Mouse (Mus musculus) layer of hippocampus, adult 9-10 months (tissue): ENCODE data around the gene Adam17.

ENCODE experiments used
- DNase-seq: peaks from one replicate; pipeline ENCODE4 v3.0.0; 2022; ENCODE audit warnings: low spot score

Adam17 gene

GRCm38 (mm10) chr12:21353681-21354080, 19.8 kb downstream of the Adam17 start:
- no peak for DNase-seq

- no peak for DNase-seq
Measured at GRCm38 (mm10) chr12:21350113-21350876, 23.1 kb downstream of the Adam17 start.

DNA sequence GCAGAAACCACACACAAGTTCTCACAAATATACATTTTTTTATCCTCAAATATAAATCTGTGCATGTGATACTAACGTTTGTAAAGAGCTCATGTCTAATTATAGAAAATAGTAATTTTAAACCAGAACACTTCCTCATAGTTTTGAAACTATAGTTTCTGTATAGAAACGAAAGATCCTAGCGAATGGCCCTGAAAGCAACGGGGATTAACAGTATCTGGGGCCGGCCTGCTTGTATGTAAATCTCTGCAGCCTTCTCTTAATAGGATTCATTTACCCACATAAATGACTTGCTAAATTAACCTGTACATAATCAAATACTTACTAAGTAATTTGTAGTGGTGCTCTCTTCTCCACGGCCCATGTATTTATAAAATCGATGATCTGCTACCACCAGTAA, 26.5 kb downstream of the Adam17 start:
- DNase-seq: no peak

DNA sequence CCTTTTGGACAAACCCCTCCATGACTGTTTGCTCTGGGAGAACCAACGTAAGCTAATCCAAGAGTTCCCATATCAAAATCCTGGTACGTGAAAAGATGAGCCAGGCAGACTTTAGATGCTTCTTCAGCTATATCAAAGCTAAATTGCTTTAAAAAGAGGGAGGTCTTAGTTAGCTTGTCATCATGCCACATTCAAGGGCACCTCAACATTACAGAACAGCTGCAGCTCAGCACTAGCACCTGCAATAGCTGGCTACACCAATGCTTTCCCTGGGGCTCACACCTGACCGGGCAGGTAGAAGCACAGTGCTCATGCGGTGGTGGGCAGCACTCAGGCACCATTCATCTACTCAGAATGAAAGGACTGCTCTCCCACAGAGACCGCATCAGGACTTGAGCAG, 32.8 kb downstream of the Adam17 start:
- no peak for DNase-seq

DNA sequence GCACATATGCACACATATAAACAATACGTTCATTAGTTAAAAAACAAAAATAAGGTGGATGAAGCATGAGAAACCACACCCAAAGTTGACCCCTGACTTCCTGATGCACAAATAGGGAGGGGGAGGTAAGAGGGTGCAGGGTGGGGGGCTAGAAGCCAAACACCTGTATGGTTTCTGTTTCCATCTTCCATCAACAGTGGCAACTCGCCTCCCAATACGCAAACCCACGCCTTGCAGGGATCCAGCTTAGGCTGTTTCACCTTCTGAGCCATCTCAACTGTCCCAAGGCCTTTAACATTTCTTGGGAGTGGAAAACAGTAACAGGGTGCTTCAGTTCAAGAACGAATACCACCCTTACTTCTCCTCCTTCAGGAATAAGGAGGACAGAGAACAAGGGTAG, 36.3 kb downstream of the Adam17 start:
- no peak for DNase-seq

DNA sequence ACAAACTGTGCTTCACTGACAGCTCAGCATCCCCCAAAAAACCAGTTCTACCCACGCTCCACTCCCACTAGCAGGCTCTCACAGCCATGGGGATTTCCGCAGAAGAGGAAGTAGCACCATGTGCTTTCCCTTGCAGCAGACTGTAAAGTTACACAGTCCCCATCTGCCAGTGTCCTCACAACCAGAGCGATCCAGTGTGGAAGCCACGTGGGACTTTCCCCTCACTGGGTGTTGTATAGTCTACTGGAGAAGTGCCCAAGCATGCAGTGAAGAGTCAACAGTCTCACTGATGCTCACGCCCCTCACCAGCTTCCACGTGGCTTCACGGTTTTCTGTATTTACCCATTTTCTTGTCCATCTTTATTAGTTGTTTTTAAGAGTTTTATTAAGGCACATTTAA, 37.6 kb downstream of the Adam17 start:
- DNase-seq: peak; percentile 66

- no peak for DNase-seq
Measured at GRCm38 (mm10) chr12:21333766-21334165, 39.7 kb downstream of the Adam17 start.

DNA sequence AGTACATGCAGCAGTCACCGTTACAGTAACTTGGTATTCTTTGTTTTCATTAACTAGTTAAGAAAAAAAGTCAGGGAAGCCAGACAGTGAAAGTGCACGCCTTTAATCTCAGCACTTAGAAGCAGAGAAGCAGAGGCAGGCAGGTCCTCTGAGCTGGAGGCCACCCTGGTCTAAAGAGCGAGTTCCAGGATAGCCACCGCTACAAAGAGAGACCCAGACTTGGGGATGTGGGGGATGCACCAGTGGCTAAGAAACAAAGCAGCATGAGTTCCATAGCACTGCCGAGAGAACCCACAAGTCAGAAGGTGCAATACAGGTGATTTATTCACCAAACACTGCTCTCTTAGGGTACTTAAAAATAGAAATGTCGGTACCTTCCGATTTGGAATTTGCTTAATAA, 40.4 kb downstream of the Adam17 start:
- no peak for DNase-seq

GRCm38 (mm10) chr12:21331711-21332110, 41.7 kb downstream of the Adam17 start:
- DNase-seq: no peak

GRCm38 (mm10) chr12:21330961-21331576, 42.4 kb downstream of the Adam17 start:
- no peak for DNase-seq

DNA sequence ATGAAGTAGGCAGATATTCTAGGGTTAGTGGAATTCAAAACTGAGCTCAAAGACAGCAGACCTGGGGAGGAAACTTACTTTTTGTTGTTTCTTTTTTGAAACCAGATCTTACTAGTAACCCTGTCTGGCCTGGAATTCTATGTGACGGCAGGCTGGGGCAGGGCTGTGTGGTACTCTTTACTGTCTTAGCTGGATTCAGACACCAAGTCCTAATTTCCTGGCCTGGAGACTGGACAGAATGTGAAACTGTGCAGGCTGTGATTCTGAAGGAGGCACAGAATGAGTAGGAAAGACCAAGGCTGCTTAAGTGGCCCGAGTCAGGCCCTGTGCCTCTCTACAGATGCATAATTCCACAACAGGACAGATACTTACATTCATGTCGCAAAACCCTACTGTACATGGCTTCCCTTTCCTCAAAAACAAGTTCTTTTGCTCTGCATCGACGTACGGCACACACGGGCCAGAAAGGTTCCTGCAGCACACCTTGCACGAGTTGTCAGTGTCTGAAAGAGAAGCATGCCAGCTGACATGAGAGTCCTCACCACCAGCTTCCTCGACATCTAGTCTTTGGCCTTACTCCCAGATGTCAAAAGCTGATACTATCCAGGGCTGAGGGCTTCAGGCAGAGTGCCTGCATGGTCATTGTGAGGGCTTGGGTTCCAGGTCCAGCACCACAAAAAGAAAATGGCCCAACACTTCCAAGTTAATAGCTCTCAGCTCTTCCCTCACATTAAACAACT, 43.6 kb downstream of the Adam17 start:
- no peak for DNase-seq

GRCm38 (mm10) chr12:21326325-21326724, 47.1 kb downstream of the Adam17 start:
- DNase-seq: no peak

DNA sequence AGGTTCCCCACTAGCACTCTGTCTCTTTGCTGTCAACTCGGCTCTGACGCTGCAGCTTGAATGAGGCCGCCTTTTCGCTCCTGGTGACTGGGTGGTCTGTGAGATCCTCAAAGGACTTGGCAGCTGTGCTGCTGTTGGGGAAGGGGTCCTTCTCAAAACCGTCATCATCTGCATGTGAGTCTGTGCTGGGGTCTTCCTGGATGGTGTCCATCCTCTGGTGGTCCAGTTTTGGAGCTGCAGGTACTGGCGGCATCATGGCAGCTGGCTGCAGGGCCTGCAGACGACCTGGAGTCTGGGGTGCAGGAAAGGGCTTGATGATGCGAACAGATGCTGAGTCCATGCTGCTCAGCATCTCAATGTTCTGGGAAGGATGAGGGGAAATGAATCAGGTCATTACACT, 48.2 kb downstream of the Adam17 start:
- DNase-seq: no peak

DNA sequence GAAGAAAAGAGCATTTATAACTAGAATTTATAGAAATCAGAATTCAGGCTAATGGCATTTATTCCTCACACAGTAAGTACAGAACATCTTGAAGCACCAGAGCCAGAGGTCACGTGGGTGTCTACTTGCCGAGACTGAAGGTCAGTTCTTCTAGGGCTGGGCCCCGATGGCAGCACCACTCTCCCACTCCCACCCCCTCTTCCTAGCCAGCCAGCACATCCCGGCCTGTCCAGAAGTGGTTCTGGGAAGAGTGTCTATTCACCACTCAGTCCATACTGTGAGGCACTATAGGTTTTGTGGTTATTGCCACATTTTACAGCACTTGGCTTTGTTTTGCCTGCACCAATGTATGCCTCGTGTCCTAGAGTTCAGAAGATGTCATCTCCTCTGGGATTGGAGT, 49.3 kb downstream of the Adam17 start:
- DNase-seq: no peak

- DNase-seq: no peak
Measured at GRCm38 (mm10) chr12:21322856-21323255, 50.6 kb downstream of the Adam17 start.

GRCm38 (mm10) chr12:21322296-21322695, 51.1 kb downstream of the Adam17 start:
- no peak for DNase-seq

DNA sequence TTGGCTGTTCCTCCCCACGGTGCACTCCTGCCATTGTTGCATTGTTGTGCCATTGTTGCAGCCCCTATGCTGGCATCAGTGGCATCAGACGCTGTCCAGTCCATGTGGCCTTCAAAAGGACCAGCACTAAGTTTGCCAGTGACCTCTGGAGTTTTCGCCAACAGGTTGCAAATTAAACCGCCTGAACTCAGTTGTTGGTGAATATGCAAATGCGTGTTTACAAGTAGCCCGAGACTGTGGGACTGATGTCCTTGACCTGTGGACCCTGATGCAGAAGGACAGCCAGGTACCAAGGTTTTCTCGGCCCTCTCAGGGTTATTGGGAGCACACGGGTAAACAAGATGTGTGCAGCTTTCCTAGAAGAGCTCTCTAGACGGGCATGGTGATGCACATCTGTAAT, 52.3 kb downstream of the Adam17 start:
- no peak for DNase-seq

- no peak for DNase-seq
Measured at GRCm38 (mm10) chr12:21320317-21320716, 53.1 kb downstream of the Adam17 start.

GRCm38 (mm10) chr12:21318143-21318895, 55.1 kb downstream of the Adam17 start:
- no peak for DNase-seq

- DNase-seq: peak; percentile 42
Measured at GRCm38 (mm10) chr12:21316869-21317265, 56.6 kb downstream of the Adam17 start.

GRCm38 (mm10) chr12:21315923-21316868, 57.2 kb downstream of the Adam17 start, which contains the start of gene Iah1:
Iah1 (plus strand) TSS chr12:21316389.
- peak; percentile 26 for DNase-seq
